Mouse (Mus musculus): ENCODE measurements around the gene Gm10974. TPM values are rescaled to one million over a fixed set of nuclear protein-coding genes. Genes with fewer than 3 reads are reported as not detected.

Gm10974 gene
- total RNA-seq, 2 experiments from 2014 or later: not detected

Small RNA genes lying within 50 kb of the gene (microRNA-seq; reads per million reads assigned to microRNA genes)
- gene Mir7057: not detected

Other genes starting within 250 kb of the Gm10974 start
- gene Lrrk1, start 22.4 kb downstream of the Gm10974 start, total RNA-seq (2021): 1 to 10 TPM; 3.8 to 4.2 TPM
- gene Aldh1a3, start 61.6 kb downstream of the Gm10974 start, total RNA-seq (2021): 1 to 10 TPM; 2.4 to 5.5 TPM

Measured in left cerebral cortex, postnatal 10 days (tissue).